Mouse (Mus musculus) limb, embryonic 13.5 days (tissue): ENCODE data around the gene Enthd1. TPM values are rescaled to one million over a fixed set of nuclear protein-coding genes. Genes with fewer than 3 reads are reported as not detected.

Source experiments
- ATAC-seq: fragments of 200-750 bp; cut with Nextera tagmentation; 2 replicates; pipeline ENCODE4 v1.8.0; 2017; ENCODE audit warnings: low read depth, moderate number of reproducible peaks, moderate TSS enrichment; ENCODE audit not compliant: low FRiP score
- H3K27ac ChIP-seq: fragments of 300-500 bp; sonication (generic); 2 replicates; pipeline ENCODE4 v1.5.1; 2015; ENCODE audit warnings: inconsistent platforms, mild to moderate bottlenecking, moderate library complexity
- H3K27me3 ChIP-seq: fragments of 300-500 bp; sonication (generic); 2 replicates; pipeline ENCODE4 v1.6.1; 2015; ENCODE audit warnings: mild to moderate bottlenecking, inconsistent platforms
- H3K36me3 ChIP-seq: fragments of 300-500 bp; sonication (generic); 2 replicates; pipeline ENCODE4 v1.6.1; 2015; ENCODE audit warnings: inconsistent platforms, mild to moderate bottlenecking, moderate library complexity
- H3K4me1 ChIP-seq: fragments of 300-500 bp; sonication (generic); 2 replicates; pipeline ENCODE4 v1.6.1; 2015; ENCODE audit warnings: inconsistent platforms
- H3K4me2 ChIP-seq: fragments of 300-500 bp; sonication (generic); replicated peaks from 2 replicates; pipeline ENCODE4 v1.6.1; 2015; ENCODE audit warnings: inconsistent platforms, mild to moderate bottlenecking, moderate library complexity
- H3K4me3 ChIP-seq: fragments of 300-500 bp; sonication (generic); 2 replicates; pipeline ENCODE4 v1.5.1; 2015; ENCODE audit warnings: moderate library complexity, mild to moderate bottlenecking, inconsistent platforms
- H3K9ac ChIP-seq: fragments of 300-500 bp; sonication (generic); 2 replicates; pipeline ENCODE4 v1.6.1; 2015; ENCODE audit warnings: mild to moderate bottlenecking, inconsistent platforms
- H3K9me3 ChIP-seq: fragments of 300-500 bp; sonication (generic); 2 replicates; pipeline ENCODE4 v1.6.1; 2016; ENCODE audit warnings: inconsistent platforms
- WGBS: fragments of 180-500 bp; shearing (Covaris S2); methylation state at CpG from one replicate; pipeline ENCODE4 v1.1.7; 2015; 5-methylcytosine and 5-hydroxymethylcytosine counted together
- polyA plus RNA-seq: library from polyadenylated mRNA; unstranded; fragments of >200 nt; fragmentation: Nextera tagmentation; extraction: Ambion mirVana; gene quantifications from 2 replicates; pipeline ENCODE4 v1.2.1, GENCODE M21; 2015

Gene Enthd1
- polyA plus RNA-seq, 1 experiment from 2014 or later, result not detected

DNA sequence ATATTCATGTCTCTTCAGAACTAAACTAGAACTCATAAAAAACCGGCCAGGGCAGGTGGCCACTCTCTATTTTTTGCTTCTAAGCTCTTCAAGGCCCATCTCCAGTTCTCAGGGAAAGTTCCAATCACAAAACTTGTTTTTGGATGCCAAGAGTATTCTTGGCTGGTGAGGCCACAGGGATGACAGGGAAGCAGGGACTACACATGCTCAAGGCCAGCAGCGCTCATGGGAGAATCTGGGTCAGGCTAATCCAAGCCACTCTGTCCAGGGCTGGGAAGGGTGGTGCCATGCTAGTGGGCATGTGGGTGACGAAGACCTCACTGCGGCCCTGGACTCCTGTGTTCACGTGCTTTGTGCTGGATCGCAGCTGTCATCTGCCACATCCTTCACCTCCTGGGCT lies 110.5 kb downstream of the Enthd1 start:
- no peaks in the 10 kb centered on the region for H3K27me3 ChIP-seq

DNA sequence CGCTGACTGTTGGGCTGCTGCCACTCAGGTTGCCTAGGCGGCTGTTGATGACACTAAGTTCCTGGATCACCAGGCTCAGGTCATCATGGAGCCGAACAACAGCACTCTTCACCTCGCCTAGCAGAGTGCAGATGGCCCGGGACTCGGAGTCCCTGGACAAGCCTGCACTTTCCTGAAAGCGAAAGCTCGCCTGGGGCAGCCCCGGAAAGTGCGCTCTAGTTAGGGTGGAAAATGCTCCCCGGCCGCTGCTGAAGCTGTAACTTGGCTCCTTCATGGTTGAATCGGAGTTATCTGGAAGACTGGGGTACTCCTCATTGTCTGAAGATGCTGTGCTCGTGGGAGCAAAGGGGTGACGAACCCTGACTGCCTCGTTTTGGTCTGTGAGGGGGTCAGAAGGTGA lies 112.5 kb downstream of the Enthd1 start:
- Histone ChIP-seq H3K4me1 (no peaks in the 10 kb centered on the region), H3K4me2 (no peak overlapping the region), H3K9me3 (no peaks in the 10 kb centered on the region), H3K4me3 (no peak overlapping the region), H3K9ac (no peak overlapping the region), H3K27ac (no peak overlapping the region), H3K36me3 (no peaks in the 10 kb centered on the region), H3K27me3 (no peaks in the 10 kb centered on the region)
- WGBS, result 38% methylated on average over 16 of the region's 16 CpGs
- no peak for ATAC-seq

More for the DNA sequence above, 110.5 kb downstream of the Enthd1 start:
- no peaks in the 10 kb centered on the region for H3K9me3 ChIP-seq
- H3K4me2 ChIP-seq, result no peak overlapping the region
- no peak overlapping the region for H3K9ac ChIP-seq
- H3K4me1 ChIP-seq, result no peaks in the 10 kb centered on the region
- H3K27ac ChIP-seq, result no peak overlapping the region
- 81% methylated on average over 6 of the region's 6 CpGs for WGBS
- no peaks in the 10 kb centered on the region for H3K36me3 ChIP-seq
- no peak for ATAC-seq
- no peak overlapping the region for H3K4me3 ChIP-seq

- WGBS, result 86% methylated on average over 15 of the region's 15 CpGs
- Histone ChIP-seq H3K4me2 (no peak overlapping the region), H3K4me1 (no peaks in the 10 kb centered on the region), H3K27me3 (no peaks in the 10 kb centered on the region), H3K4me3 (no peak overlapping the region), H3K27ac (no peak overlapping the region), H3K9ac (no peak overlapping the region), H3K36me3 (no peaks in the 10 kb centered on the region), H3K9me3 (no peaks in the 10 kb centered on the region)
- ATAC-seq, result no peak
Measured at GRCm38 (mm10) chr15:80445956-80446687, 118.8 kb downstream of the Enthd1 start.

DNA sequence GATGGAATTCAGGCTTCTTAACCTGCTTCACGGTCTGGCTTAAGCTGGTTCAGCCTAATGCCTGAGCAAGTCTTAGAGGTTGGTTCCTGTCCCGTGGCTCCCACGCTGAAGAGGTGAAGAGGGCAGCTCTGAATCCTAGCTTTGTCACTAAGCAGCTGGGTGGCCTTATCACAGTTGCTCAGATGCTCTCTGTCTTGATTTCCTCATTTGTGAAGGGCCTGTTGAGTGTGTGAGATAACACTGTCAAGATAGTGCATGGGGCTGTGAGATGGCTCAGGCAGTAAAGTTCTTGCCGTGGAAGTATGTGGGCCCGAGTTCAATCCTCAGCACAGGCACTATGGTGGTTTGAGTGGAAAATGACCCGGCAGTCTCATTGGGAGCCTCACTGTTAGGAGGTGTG lies 124.8 kb downstream of the Enthd1 start:
- Histone ChIP-seq H3K27ac (no peak overlapping the region), H3K4me2 (no peak overlapping the region), H3K9me3 (no peaks in the 10 kb centered on the region), H3K4me3 (no peak overlapping the region), H3K4me1 (peaks cover 13% of the 10 kb centered on the region), H3K27me3 (no peaks in the 10 kb centered on the region), H3K9ac (no peak overlapping the region), H3K36me3 (no peaks in the 10 kb centered on the region)
- WGBS, result 83% methylated on average over 6 of the region's 6 CpGs
- ATAC-seq, result no peak

DNA sequence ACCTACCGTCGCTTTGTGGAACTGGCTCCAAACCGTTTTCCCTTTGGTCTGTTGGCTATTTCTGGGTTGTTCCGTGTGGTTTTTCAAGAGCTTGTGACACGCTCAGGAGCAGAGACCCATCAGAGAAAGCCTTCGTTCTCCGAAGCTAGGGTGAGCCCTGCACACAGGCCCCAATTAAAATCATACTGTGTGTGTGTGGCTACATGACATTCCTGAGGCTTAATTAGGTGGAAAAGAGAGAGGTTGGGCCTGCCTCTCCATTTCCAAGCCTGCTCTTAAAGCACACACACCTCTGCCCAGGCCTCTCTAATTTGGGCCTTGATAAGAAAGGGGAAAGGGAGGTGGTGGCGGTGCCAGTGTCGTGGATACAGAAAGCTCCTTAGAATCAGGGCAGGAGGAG lies 126.5 kb downstream of the Enthd1 start:
- Histone ChIP-seq H3K27me3 (no peaks in the 10 kb centered on the region), H3K27ac (peak overlapping the region; percentile 65; the same call in 1 of the 2 replicates), H3K4me3 (no peak overlapping the region), H3K4me1 (peaks cover 13% of the 10 kb centered on the region), H3K4me2 (no peak overlapping the region), H3K36me3 (no peaks in the 10 kb centered on the region), H3K9me3 (no peaks in the 10 kb centered on the region), H3K9ac (no peak overlapping the region)
- no peak for ATAC-seq
- WGBS, result 41% methylated on average over 9 of the region's 9 CpGs

GRCm38 (mm10) chr15:80437996-80438395 lies 127.0 kb downstream of the Enthd1 start:
- no peaks in the 10 kb centered on the region for H3K27me3 ChIP-seq
- no peak overlapping the region for H3K9ac ChIP-seq
- H3K9me3 ChIP-seq, result no peaks in the 10 kb centered on the region
- H3K36me3 ChIP-seq, result no peaks in the 10 kb centered on the region
- peaks cover 13% of the 10 kb centered on the region for H3K4me1 ChIP-seq
- no peak overlapping the region for H3K4me2 ChIP-seq
- no peak overlapping the region for H3K4me3 ChIP-seq
- ATAC-seq, result no peak
- H3K27ac ChIP-seq, result peak overlapping the region; percentile 65; the same call in 1 of the 2 replicates
- 76% methylated on average over 9 of the region's 9 CpGs for WGBS

GRCm38 (mm10) chr15:80436961-80437360 lies 128.0 kb downstream of the Enthd1 start:
- Histone ChIP-seq H3K9me3 (no peaks in the 10 kb centered on the region), H3K4me1 (peaks cover 13% of the 10 kb centered on the region), H3K36me3 (no peaks in the 10 kb centered on the region), H3K27me3 (no peaks in the 10 kb centered on the region), H3K4me2 (no peak overlapping the region), H3K27ac (no peak overlapping the region), H3K4me3 (no peak overlapping the region), H3K9ac (no peak overlapping the region)
- 82% methylated on average over 5 of the region's 5 CpGs for WGBS
- ATAC-seq, result no peak

DNA sequence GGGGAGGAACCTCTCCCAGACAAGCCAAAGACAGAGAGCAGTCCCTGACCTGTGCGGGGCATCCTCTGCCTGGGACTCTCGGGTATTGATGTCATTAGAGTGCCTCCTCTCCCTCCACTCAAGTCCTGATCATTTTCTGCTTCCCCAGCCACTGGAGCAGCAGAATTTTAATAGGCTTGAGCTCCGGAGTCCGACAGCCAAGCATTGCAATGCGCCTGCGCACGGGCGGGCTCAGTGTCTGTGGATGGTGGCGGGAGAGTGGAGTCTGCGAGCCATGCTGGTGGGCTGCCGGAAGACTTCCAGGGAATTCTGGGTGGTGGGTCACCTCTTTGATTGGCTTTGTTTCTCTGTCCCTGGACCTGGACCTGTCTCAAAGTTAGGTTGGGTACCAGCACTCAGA lies 134.6 kb downstream of the Enthd1 start:
- Histone ChIP-seq H3K9me3 (no peaks in the 10 kb centered on the region), H3K27me3 (no peaks in the 10 kb centered on the region), H3K27ac (no peak overlapping the region), H3K4me1 (no peaks in the 10 kb centered on the region), H3K9ac (no peak overlapping the region), H3K4me2 (no peak overlapping the region), H3K4me3 (no peak overlapping the region), H3K36me3 (no peaks in the 10 kb centered on the region)
- no peak for ATAC-seq
- 76% methylated on average over 11 of the region's 11 CpGs for WGBS

- H3K36me3 ChIP-seq, result no peaks in the 10 kb centered on the region
- no peaks in the 10 kb centered on the region for H3K27me3 ChIP-seq
- no peaks in the 10 kb centered on the region for H3K9me3 ChIP-seq
- no peak overlapping the region for H3K4me2 ChIP-seq
- H3K27ac ChIP-seq, result no peak overlapping the region
- peaks cover 9% of the 10 kb centered on the region; the same call in 1 of the 2 replicates for H3K4me1 ChIP-seq
- WGBS, result 63% methylated on average over 2 of the region's 2 CpGs
- no peak overlapping the region for H3K9ac ChIP-seq
- H3K4me3 ChIP-seq, result no peak overlapping the region
- ATAC-seq, result no peak
Measured at GRCm38 (mm10) chr15:80418146-80418545, 146.8 kb downstream of the Enthd1 start.

DNA sequence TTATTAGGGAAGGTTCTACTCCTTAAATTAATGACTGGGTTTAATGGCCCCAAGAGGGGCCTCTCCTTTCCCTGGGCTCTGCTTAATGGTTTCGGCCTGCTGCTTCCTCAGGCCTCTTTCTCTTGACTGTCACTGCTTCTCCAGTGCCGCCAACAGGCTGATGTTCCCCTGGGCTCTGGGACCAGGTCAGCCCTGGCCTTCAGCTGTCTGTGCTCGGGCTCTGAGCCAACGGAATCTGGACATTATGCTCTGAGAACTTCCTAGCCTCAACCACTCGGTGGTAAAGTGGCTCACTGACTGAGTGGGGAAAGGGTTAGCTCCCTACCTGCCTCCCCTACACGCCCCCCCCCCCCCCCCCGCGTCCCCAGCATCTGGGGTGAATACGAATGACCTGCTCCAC lies 147.9 kb downstream of the Enthd1 start:
- no peaks in the 10 kb centered on the region for H3K36me3 ChIP-seq
- H3K4me1 ChIP-seq, result peaks cover 9% of the 10 kb centered on the region; the same call in 1 of the 2 replicates
- no peak overlapping the region for H3K4me3 ChIP-seq
- ATAC-seq, result no peak
- H3K9me3 ChIP-seq, result no peaks in the 10 kb centered on the region
- H3K27ac ChIP-seq, result no peak overlapping the region
- no peak overlapping the region for H3K4me2 ChIP-seq
- no peaks in the 10 kb centered on the region for H3K27me3 ChIP-seq
- no peak overlapping the region for H3K9ac ChIP-seq
- WGBS, result 47% methylated on average over 8 of the region's 9 CpGs

DNA sequence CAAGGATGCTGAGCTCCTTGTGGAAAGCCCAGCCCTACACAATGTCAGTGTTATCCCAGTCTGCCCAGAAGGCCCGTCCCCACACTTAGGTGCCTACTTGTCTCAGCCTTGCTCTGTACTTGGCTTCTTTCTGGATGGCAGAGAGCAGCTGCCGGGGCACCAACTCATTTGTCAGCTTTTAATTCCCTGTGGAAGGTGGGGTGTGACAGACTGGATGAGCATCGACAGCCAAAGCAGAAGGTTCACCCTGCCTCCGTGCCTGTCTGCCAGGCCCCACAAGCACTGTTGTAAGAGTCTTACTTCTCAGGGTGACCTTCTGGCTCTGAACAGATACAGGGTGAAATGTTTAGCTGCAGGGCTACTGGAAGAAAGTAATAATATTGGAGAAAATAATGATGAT lies 149.8 kb downstream of the Enthd1 start:
- no peaks in the 10 kb centered on the region for H3K27me3 ChIP-seq
- H3K36me3 ChIP-seq, result no peaks in the 10 kb centered on the region
- no peak overlapping the region for H3K4me2 ChIP-seq
- no peak overlapping the region for H3K27ac ChIP-seq
- no peaks in the 10 kb centered on the region for H3K9me3 ChIP-seq
- H3K4me3 ChIP-seq, result no peak overlapping the region
- WGBS, result 86% methylated on average over 4 of the region's 4 CpGs
- H3K4me1 ChIP-seq, result peaks cover 9% of the 10 kb centered on the region; the same call in 1 of the 2 replicates
- H3K9ac ChIP-seq, result no peak overlapping the region
- no peak for ATAC-seq

DNA sequence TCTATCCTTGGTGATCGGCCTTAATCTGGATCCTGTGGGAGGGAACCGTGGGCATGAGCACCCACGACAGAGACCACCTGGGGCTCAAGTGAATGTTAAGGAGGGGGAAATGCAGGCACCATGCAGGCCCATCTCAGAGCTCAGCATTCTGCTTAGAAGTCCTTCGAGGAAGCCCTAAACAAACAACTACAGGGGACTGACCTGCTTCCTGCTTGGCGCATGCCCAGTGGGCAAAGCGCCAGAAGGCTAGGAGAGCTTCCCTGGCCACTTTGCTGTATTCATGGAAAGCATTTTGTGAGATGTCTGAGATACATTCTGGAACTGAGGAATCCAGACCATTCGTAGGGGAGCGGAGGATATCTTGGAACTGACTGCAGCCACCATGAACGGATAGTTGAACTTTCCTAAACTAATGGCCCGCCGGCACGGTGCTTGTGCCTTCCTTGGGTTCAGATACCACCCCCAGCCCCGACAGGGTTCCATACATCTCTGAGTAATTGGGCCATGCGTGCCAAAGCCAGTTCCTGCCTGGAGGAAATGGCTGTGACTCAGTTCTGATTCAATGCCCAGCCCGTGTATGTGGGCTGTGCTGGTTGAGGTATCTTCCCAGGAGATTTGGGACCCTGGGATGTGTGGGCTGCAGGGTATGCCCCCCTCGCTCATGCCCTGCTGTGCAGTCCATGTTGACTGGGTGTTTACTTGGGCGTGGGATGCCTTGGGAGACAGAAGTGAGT lies 150.8 kb downstream of the Enthd1 start:
- no peak for ATAC-seq
- no peak overlapping the region for H3K4me2 ChIP-seq
- peaks cover 9% of the 10 kb centered on the region; the same call in 1 of the 2 replicates for H3K4me1 ChIP-seq
- H3K27me3 ChIP-seq, result no peaks in the 10 kb centered on the region
- 85% methylated on average over 17 of the region's 17 CpGs for WGBS
- no peak overlapping the region for H3K9ac ChIP-seq
- H3K36me3 ChIP-seq, result no peaks in the 10 kb centered on the region
- no peak overlapping the region for H3K27ac ChIP-seq
- no peak overlapping the region for H3K4me3 ChIP-seq
- no peaks in the 10 kb centered on the region for H3K9me3 ChIP-seq
